Mouse (Mus musculus) lung, adult 2 months (tissue): ENCODE results near the gene Pla2g16.

ENCODE experiments used
- CTCF ChIP-seq: fragments of 200-500 bp; IDR thresholded peaks from 2 replicates; pipeline ENCODE4 v1.5.1; 2011; ENCODE audit warnings: mild to moderate bottlenecking, low read length, control low read depth; ENCODE audit not compliant: insufficient read depth
- POLR2A ChIP-seq: fragments of 200-500 bp; IDR thresholded peaks from 2 replicates; pipeline ENCODE4 v1.6.1; 2011; ENCODE audit warnings: low read depth, mild to moderate bottlenecking, control low read depth, low read length, borderline replicate concordance; ENCODE audit errors: extremely low read depth

DNA sequence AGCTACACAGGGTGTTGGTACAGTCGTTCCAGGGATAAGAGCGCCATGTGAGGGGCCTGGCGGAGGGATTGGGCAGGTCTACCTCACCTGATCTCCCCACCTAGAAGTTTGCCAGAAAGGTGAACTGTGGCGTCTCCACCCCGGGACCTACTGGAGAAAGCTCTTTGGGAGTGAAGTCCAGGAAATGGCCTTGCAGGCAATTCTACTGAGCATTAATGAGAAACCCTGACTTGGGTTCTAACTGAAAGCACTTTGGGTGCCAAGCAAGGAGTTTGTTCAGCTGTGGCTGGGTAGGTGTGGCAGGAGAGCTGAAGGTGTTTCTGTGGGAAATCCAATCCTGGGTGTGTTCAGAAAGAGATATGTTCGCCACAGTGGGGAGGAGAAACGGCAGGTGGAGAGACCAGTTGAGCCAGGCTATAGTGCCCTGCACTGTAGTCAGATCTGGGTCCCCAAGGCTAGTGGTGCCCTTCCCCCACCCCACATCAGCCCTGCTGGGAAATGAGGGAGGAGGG lies 50.5 kb downstream of the Pla2g16 start:
- TF ChIP-seq POLR2A = no peak
- no peak for TF ChIP-seq CTCF
